Mouse (Mus musculus) myocyte (in vitro differentiated cells): ENCODE data around the gene Ptprg.

Experiments used
- E2F4 ChIP-seq: IDR thresholded peaks from one replicate; pipeline ENCODE4 v1.6.1; 2011; ENCODE audit warnings: mild to moderate bottlenecking, control low read depth, moderate library complexity; ENCODE audit not compliant: insufficient read depth
- MAX ChIP-seq: IDR thresholded peaks from one replicate; pipeline ENCODE4 v1.6.1; 2011; ENCODE audit warnings: low read depth, mild to moderate bottlenecking, control low read depth
- POLR2A ChIP-seq: IDR thresholded peaks from one replicate; pipeline ENCODE4 v1.6.1; 2011; ENCODE audit warnings: low read depth, mild to moderate bottlenecking, control low read depth, moderate library complexity; ENCODE audit not compliant: insufficient read length
- TCF3 ChIP-seq: IDR thresholded peaks from one replicate; pipeline ENCODE4 v1.6.1; 2011; ENCODE audit warnings: low read depth, control low read depth; ENCODE audit not compliant: insufficient read length
- USF1 ChIP-seq: IDR thresholded peaks from one replicate; pipeline ENCODE4 v1.6.1; 2011; ENCODE audit warnings: low read depth, mild to moderate bottlenecking, control low read depth, moderate library complexity

DNA sequence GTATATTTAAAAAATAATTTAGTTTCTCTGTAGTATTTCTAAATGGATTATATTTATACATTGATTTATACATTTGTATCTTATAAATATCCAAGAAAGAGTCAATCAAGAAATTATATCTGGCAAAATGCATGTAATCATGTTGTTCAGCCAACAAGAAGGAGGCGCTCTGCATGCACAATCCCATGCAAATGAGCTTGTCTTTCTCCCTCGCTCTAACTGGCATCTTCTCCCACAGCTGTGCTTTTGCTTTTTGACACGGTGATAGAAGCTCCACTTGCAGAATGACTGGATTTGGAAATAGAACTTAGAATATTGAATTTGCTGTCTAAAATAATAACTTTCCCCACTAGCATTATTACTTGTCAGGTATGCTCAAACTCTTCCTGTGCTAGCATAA, 240.5 kb downstream of the Ptprg start:
- TF ChIP-seq POLR2A (no peak), E2F4 (no peak), USF1 (no peak), MAX (no peak), TCF3 (no peak)
